Comparison of ENCODE assay signal across 21 mouse cellular contexts in genomic region chr11:106005970-106006369, GRCm38 (mm10). TPM values are rescaled to one million over a fixed set of nuclear protein-coding genes. Genes with fewer than 3 reads are reported as not detected.
DNase-seq lines count a peak whose midpoint lies in the region; ATAC-seq and TF ChIP-seq lines count a peak whose summit lies in the region.
"Had no signal": no experiment of that assay in that cellular context is flagged by ENCODE, and none has a peak within 500 bp of the region (broad histone marks: within the 10 kb centered on the region; RNA-seq: fewer than 3 reads in every experiment).

No protein-coding gene starts in this region.

- no peak overlapping the region for H3K4me3 ChIP-seq in neural tube, embryonic 13.5 days
- no peak overlapping the region for H3K4me3 ChIP-seq in neural tube, embryonic 15.5 days (replicated peaks)
- H3K4me3 ChIP-seq in hindbrain, embryonic 16.5 days (ENCODE audit: low read length), result no peak overlapping the region
- H3K4me3 ChIP-seq in hindbrain, postnatal 0 days (ENCODE audit: low read length), result no peak overlapping the region
- no peak overlapping the region for H3K4me3 ChIP-seq in hindbrain, embryonic 13.5 days
- H3K4me3 ChIP-seq: hindbrain, embryonic 12.5 days; layer of hippocampus, adult 2 months; myocyte had no signal

- no peak for TF ChIP-seq CTCF in hindbrain, postnatal 0 days (IDR thresholded peaks at IDR 0.05; ENCODE audit: low read depth)

- H3K4me1 ChIP-seq in neural tube, embryonic 13.5 days (replicated peaks), result peaks cover 21% of the 10 kb centered on the region
- peaks cover 10% of the 10 kb centered on the region for H3K4me1 ChIP-seq in neural tube, embryonic 15.5 days
- H3K4me1 ChIP-seq in hindbrain, embryonic 16.5 days (ENCODE audit: control insufficient read depth, insufficient read depth, low read depth, low read length), result peaks cover 3% of the 10 kb centered on the region
- H3K4me1 ChIP-seq in hindbrain, postnatal 0 days (ENCODE audit: insufficient read depth, low read length), result peaks cover 5% of the 10 kb centered on the region; the same call in 1 of the 2 replicates
- peaks cover 32% of the 10 kb centered on the region for H3K4me1 ChIP-seq in hindbrain, embryonic 13.5 days (replicated peaks)

- DNase-seq in kidney, adult 8-10 months, result peak; percentile 86 to 89
- peak; percentile 89 to 93 for DNase-seq in kidney, postnatal 36 days
- DNase-seq in hindbrain, postnatal 0 days (ENCODE audit: low spot score), result no peak
- DNase-seq: adrenal gland, adult 2 months; cerebellum, adult 18-20 months; embryo, embryonic 11 days; heart, adult 11 months; lung, postnatal 14 days; thymus, postnatal 25 days had no signal

- H3K9me3 ChIP-seq in neural tube, embryonic 13.5 days, result no peaks in the 10 kb centered on the region
- no peaks in the 10 kb centered on the region for H3K9me3 ChIP-seq in neural tube, embryonic 15.5 days (replicated peaks)
- no peaks in the 10 kb centered on the region for H3K9me3 ChIP-seq in hindbrain, embryonic 16.5 days (ENCODE audit: control insufficient read depth, low read length)
- no peaks in the 10 kb centered on the region for H3K9me3 ChIP-seq in hindbrain, postnatal 0 days (ENCODE audit: low read length)
- H3K9me3 ChIP-seq in hindbrain, embryonic 13.5 days, result no peaks in the 10 kb centered on the region
- H3K9me3 ChIP-seq: G1E; hindbrain, embryonic 12.5 days had no signal

- peak overlapping the region; percentile 54; the same call in 1 of the 2 replicates for H3K27ac ChIP-seq in neural tube, embryonic 13.5 days (replicated peaks)
- H3K27ac ChIP-seq in neural tube, embryonic 15.5 days (replicated peaks), result no peak overlapping the region
- no peak overlapping the region for H3K27ac ChIP-seq in hindbrain, embryonic 16.5 days (ENCODE audit: low read depth, low read length)
- no peak overlapping the region for H3K27ac ChIP-seq in hindbrain, postnatal 0 days
- no peak overlapping the region for H3K27ac ChIP-seq in hindbrain, embryonic 13.5 days
- H3K27ac ChIP-seq: hindbrain, embryonic 12.5 days; layer of hippocampus, adult 2 months; liver, embryonic 14.5 days had no signal

- peaks cover 23% of the 10 kb centered on the region for H3K27me3 ChIP-seq in neural tube, embryonic 13.5 days
- H3K27me3 ChIP-seq in neural tube, embryonic 15.5 days (replicated peaks), result peaks cover 24% of the 10 kb centered on the region; the same call in 1 of the 2 replicates
- H3K27me3 ChIP-seq in hindbrain, embryonic 16.5 days (replicated peaks; ENCODE audit: control insufficient read depth, insufficient read depth, low read length), result no peaks in the 10 kb centered on the region
- H3K27me3 ChIP-seq in hindbrain, postnatal 0 days (ENCODE audit: insufficient read depth, low read length), result no peaks in the 10 kb centered on the region
- H3K27me3 ChIP-seq in hindbrain, embryonic 13.5 days, result peaks cover 22% of the 10 kb centered on the region

- ATAC-seq in neural tube, embryonic 13.5 days (ENCODE audit: low read depth), result peak; percentile 41; the same call in 1 of the 2 replicates
- no peak for ATAC-seq in neural tube, embryonic 15.5 days (ENCODE audit: low FRiP score)
- ATAC-seq in hindbrain, embryonic 16.5 days, result no peak
- ATAC-seq in hindbrain, postnatal 0 days, result no peak
- ATAC-seq in hindbrain, embryonic 13.5 days (ENCODE audit: low FRiP score), result no peak
- ATAC-seq: forebrain, embryonic 14.5 days had no signal

- WGBS in neural tube, embryonic 13.5 days, result 28% methylated on average over 5 of the region's 5 CpGs
- 21% methylated on average over 5 of the region's 5 CpGs for WGBS in neural tube, embryonic 15.5 days
- WGBS in hindbrain, embryonic 16.5 days, result 25% methylated on average over 5 of the region's 5 CpGs
- WGBS in hindbrain, postnatal 0 days, result 34% methylated on average over 5 of the region's 5 CpGs
- 29% methylated on average over 5 of the region's 5 CpGs for WGBS in hindbrain, embryonic 13.5 days

- no peak overlapping the region for H3K4me2 ChIP-seq in neural tube, embryonic 13.5 days
- H3K4me2 ChIP-seq in neural tube, embryonic 15.5 days, result no peak overlapping the region
- no peak overlapping the region for H3K4me2 ChIP-seq in hindbrain, embryonic 16.5 days (ENCODE audit: low read length)
- no peak overlapping the region for H3K4me2 ChIP-seq in hindbrain, postnatal 0 days (ENCODE audit: low read depth, low read length)
- no peak overlapping the region for H3K4me2 ChIP-seq in hindbrain, embryonic 13.5 days
- H3K4me2 ChIP-seq: hindbrain, embryonic 12.5 days had no signal

- no peaks in the 10 kb centered on the region for H3K36me3 ChIP-seq in neural tube, embryonic 13.5 days
- no peaks in the 10 kb centered on the region for H3K36me3 ChIP-seq in neural tube, embryonic 15.5 days
- no peaks in the 10 kb centered on the region for H3K36me3 ChIP-seq in hindbrain, embryonic 16.5 days (ENCODE audit: control insufficient read depth, insufficient read depth, low read length)
- H3K36me3 ChIP-seq in hindbrain, postnatal 0 days (ENCODE audit: insufficient read depth, low read length), result no peaks in the 10 kb centered on the region
- H3K36me3 ChIP-seq in hindbrain, embryonic 13.5 days, result no peaks in the 10 kb centered on the region
- H3K36me3 ChIP-seq: G1E; hindbrain, embryonic 12.5 days had no signal

- no peak overlapping the region for H3K9ac ChIP-seq in neural tube, embryonic 13.5 days
- no peak overlapping the region for H3K9ac ChIP-seq in neural tube, embryonic 15.5 days (replicated peaks)
- H3K9ac ChIP-seq in hindbrain, embryonic 16.5 days (ENCODE audit: low read depth, low read length), result no peak overlapping the region
- H3K9ac ChIP-seq in hindbrain, postnatal 0 days (replicated peaks; ENCODE audit: low read length), result no peak overlapping the region
- no peak overlapping the region for H3K9ac ChIP-seq in hindbrain, embryonic 13.5 days
- H3K9ac ChIP-seq: hindbrain, embryonic 12.5 days; liver, embryonic 14.5 days had no signal

RNA-seq across cellular contexts. Expression of gene Kcnh6, which starts 2.0 kb away (rescaled TPM):
- 9.2 and 16.7 TPM in 2 replicates for polyA plus RNA-seq in neural tube, embryonic 13.5 days (2015; fragmentation: Nextera tagmentation; extraction: Ambion mirVana)
- polyA plus RNA-seq in neural tube, embryonic 15.5 days (2015; fragmentation: Nextera tagmentation; extraction: Ambion mirVana), result 3.6 and 4.2 TPM in 2 replicates
- polyA plus RNA-seq in hindbrain, embryonic 16.5 days (2015; fragmentation: Nextera tagmentation; extraction: Ambion mirVana), result 2.7 and 3.1 TPM in 2 replicates
- total RNA-seq in hindbrain, postnatal 0 days (2014; rRNA removed), result 4.3 and 7.9 TPM in 2 replicates
- 2.4 and 3.0 TPM in 2 replicates for polyA plus RNA-seq in hindbrain, postnatal 0 days (2015; fragmentation: Nextera tagmentation; extraction: Ambion mirVana)
- 1.7 and 2.3 TPM in 2 replicates for polyA plus RNA-seq in hindbrain, embryonic 13.5 days (2015; fragmentation: Nextera tagmentation; extraction: Ambion mirVana)
- total RNA-seq: G1E had no signal
- polyA plus RNA-seq: G1E, myocyte had no signal

RNA-seq across cellular contexts. Expression of gene Ace3, which starts 11.5 kb away (rescaled TPM):
- not detected in 2 replicates for polyA plus RNA-seq in neural tube, embryonic 13.5 days (2015; fragmentation: Nextera tagmentation; extraction: Ambion mirVana)
- not detected in 2 replicates for polyA plus RNA-seq in neural tube, embryonic 15.5 days (2015; fragmentation: Nextera tagmentation; extraction: Ambion mirVana)
- polyA plus RNA-seq in hindbrain, embryonic 16.5 days (2015; fragmentation: Nextera tagmentation; extraction: Ambion mirVana), result 0.06 TPM in 1 of 2 replicates, not detected in the other
- total RNA-seq in hindbrain, postnatal 0 days (2014; rRNA removed), result not detected in 2 replicates
- polyA plus RNA-seq in hindbrain, postnatal 0 days (2015; fragmentation: Nextera tagmentation; extraction: Ambion mirVana), result not detected in 2 replicates
- 0.08 TPM in 1 of 2 replicates, not detected in the other for polyA plus RNA-seq in hindbrain, embryonic 13.5 days (2015; fragmentation: Nextera tagmentation; extraction: Ambion mirVana)
- total RNA-seq: adrenal gland, adult 2 months; G1E; layer of hippocampus, adult 2 months; left cerebral cortex, postnatal 10 days had no signal
- polyA plus RNA-seq: adrenal gland, adult 2 months; forebrain, embryonic 14.5 days; G1E; heart, embryonic 16.5 days; hindbrain, embryonic 12.5 days; liver, embryonic 14.5 days; myocyte had no signal

RNA-seq across cellular contexts. Expression of gene Dcaf7, which starts 30.7 kb away (rescaled TPM):
- polyA plus RNA-seq in neural tube, embryonic 13.5 days (2015; fragmentation: Nextera tagmentation; extraction: Ambion mirVana), result 110 and 116 TPM in 2 replicates
- polyA plus RNA-seq in neural tube, embryonic 15.5 days (2015; fragmentation: Nextera tagmentation; extraction: Ambion mirVana), result 131 and 143 TPM in 2 replicates
- polyA plus RNA-seq in hindbrain, embryonic 16.5 days (2015; fragmentation: Nextera tagmentation; extraction: Ambion mirVana), result 152 and 179 TPM in 2 replicates
- 265 and 283 TPM in 2 replicates for total RNA-seq in hindbrain, postnatal 0 days (2014; rRNA removed)
- polyA plus RNA-seq in hindbrain, postnatal 0 days (2015; fragmentation: Nextera tagmentation; extraction: Ambion mirVana), result 127 and 137 TPM in 2 replicates
- polyA plus RNA-seq in hindbrain, embryonic 13.5 days (2015; fragmentation: Nextera tagmentation; extraction: Ambion mirVana), result 117 and 123 TPM in 2 replicates

RNA-seq across cellular contexts. Expression of gene Ace, which starts 38.2 kb away (rescaled TPM):
- 2.0 and 2.4 TPM in 2 replicates for polyA plus RNA-seq in neural tube, embryonic 13.5 days (2015; fragmentation: Nextera tagmentation; extraction: Ambion mirVana)
- polyA plus RNA-seq in neural tube, embryonic 15.5 days (2015; fragmentation: Nextera tagmentation; extraction: Ambion mirVana), result 4.1 and 4.2 TPM in 2 replicates
- 8.6 and 9.9 TPM in 2 replicates for polyA plus RNA-seq in hindbrain, embryonic 16.5 days (2015; fragmentation: Nextera tagmentation; extraction: Ambion mirVana)
- 31.1 and 35.9 TPM in 2 replicates for total RNA-seq in hindbrain, postnatal 0 days (2014; rRNA removed)
- 10.3 and 11.1 TPM in 2 replicates for polyA plus RNA-seq in hindbrain, postnatal 0 days (2015; fragmentation: Nextera tagmentation; extraction: Ambion mirVana)
- 2.4 and 2.5 TPM in 2 replicates for polyA plus RNA-seq in hindbrain, embryonic 13.5 days (2015; fragmentation: Nextera tagmentation; extraction: Ambion mirVana)
- total RNA-seq: G1E had no signal
- polyA plus RNA-seq: G1E had no signal

RNA-seq across cellular contexts. Expression of gene Cyb561, which starts 52.8 kb away (rescaled TPM):
- polyA plus RNA-seq in neural tube, embryonic 13.5 days (2015; fragmentation: Nextera tagmentation; extraction: Ambion mirVana), result 27.6 and 29.8 TPM in 2 replicates
- polyA plus RNA-seq in neural tube, embryonic 15.5 days (2015; fragmentation: Nextera tagmentation; extraction: Ambion mirVana), result 41.3 and 42.2 TPM in 2 replicates
- polyA plus RNA-seq in hindbrain, embryonic 16.5 days (2015; fragmentation: Nextera tagmentation; extraction: Ambion mirVana), result 63.8 and 65.4 TPM in 2 replicates
- total RNA-seq in hindbrain, postnatal 0 days (2014; rRNA removed), result 45.9 and 52.9 TPM in 2 replicates
- 55.9 and 57.8 TPM in 2 replicates for polyA plus RNA-seq in hindbrain, postnatal 0 days (2015; fragmentation: Nextera tagmentation; extraction: Ambion mirVana)
- 42.6 and 42.7 TPM in 2 replicates for polyA plus RNA-seq in hindbrain, embryonic 13.5 days (2015; fragmentation: Nextera tagmentation; extraction: Ambion mirVana)
- polyA plus RNA-seq: G1E had no signal
